Mouse (Mus musculus): ENCODE measurements around the gene Mob1b. TPM values are rescaled to one million over a fixed set of nuclear protein-coding genes. Genes with fewer than 3 reads are reported as not detected.

Gene Mob1b
- polyA plus RNA-seq (2015; fragmentation: Nextera tagmentation; extraction: Ambion mirVana): 7.7 and 8.9 TPM in 2 replicates

DNA sequence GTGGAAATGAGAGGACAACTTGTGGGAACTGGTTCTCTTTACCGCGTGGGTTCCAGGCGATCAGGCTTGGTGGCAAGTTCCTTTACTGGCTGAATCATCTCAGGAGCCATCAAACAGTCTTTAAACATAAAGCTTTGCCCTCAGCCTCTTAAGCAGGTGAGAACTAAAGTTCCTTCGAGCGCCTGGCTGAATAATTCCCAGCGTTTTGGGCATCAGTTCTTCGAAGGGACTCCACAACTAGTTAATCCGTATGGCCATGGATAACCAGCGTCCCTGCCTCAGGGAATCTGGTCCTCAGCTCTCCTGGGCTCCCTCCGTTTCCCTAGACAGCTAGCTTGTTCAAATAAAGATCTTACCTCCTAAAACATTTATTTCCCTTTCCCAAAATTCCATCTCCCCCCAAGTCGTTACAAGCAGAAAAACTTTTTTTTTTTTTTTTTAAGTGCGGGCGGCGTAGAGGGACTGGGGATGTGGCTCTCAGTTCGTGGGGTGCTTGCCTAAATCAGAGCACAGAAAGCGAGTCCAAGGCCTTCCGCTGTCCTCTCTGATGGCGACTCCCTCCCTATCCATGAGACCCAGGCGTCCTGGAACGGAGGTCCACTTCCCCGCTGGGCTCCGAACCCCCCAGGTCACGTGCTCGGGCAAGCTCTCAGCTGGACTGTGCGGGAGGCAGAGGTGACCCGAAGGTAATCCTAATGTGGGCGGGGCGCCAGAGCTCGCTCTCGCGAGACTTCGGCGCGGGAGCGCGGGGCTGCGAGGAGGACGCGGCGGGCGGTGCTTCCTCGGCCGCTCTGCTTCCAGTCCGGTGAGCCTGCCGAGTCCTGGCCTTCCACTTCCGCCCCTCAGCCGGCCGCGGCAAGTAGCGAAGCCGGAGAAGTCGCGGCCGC, at the start of gene Mob1b:
Gene Mob1b (plus strand): TSS at position 740 of the 887 bp plus-strand sequence.

DNA sequence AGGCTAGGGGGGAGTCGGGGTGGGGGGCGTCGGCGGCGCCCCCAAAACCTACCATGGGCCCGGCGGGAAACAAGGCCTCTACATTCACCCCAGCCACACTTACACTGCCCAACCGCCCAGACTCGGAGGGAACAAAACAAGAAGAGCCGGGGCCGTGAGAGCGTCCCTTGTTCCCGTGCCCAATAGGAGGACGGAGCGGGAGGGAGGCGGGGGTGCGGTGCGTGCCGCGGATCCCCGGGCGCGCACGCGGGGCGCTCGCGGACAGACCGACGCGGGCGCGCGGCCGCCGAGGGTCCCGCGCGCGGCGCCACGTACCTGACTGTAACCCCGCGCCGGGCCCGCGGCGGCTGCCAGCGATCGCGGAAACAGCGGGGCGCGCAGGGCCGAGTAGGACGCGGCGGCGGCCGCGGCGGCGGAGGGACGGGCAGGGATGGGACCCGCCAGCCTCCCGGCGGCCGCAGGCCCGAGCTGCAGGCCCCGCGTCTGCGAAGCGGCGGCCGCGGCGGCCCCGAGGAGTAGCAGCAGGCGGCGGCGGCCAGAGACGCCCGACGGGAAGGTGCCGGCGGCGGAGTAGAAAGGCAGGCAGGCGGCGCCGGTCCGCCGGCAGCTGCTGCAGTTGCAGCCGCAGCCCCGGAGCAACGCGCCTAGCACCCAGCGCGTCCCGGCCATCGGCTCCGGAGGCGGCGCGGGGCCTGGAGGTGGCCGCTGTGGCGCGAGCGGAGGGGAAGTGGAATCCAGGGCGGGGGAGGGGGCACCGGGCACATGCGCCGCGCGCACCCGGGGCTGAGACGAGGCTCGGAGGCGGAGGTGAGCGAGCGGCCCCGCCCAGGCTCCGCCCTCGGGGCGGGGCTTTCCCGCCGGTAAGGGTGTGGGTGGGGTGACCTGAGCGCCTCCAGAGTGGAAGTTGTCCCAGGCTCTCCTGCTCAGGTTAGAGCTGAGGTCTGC, 44.9 kb upstream of the Mob1b start, which contains the start of gene Grsf1:
Gene Grsf1 (minus strand): TSS at position 729 of the 945 bp plus-strand sequence.

DNA sequence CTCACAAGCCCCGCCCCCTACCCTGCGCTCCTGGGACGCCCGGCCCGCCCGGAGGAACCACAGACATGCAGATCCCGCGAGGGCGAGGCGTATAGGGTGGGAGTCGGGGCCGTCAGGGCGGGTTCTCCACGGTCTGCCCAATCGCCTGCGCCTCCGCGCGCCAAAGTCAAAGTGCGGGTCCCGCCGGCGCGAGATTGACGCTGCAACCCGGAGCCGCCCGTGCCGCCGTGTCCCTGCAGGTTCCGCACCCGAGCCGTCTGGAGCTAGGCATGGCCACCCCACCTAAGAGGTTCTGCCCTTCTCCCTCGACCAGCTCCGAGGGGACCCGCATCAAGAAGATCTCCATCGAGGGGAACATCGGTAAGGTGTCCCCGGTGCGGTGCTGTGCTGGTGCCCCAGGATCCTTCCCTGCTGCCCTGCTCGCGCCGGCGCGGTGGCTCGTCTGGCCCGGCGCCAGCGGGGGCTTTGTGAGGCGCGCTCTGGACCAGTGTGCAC, 44.4 kb downstream of the Mob1b start, which contains the start of gene Dck:
Gene Dck (plus strand): TSS at position 10 of the 495 bp plus-strand sequence.

Other genes starting within 250 kb of the Mob1b start
- gene Enam, start 232.9 kb upstream of the Mob1b start, polyA plus RNA-seq (2015; fragmentation: Nextera tagmentation; extraction: Ambion mirVana): not detected in 2 replicates
- gene Jchain, start 193.0 kb upstream of the Mob1b start, polyA plus RNA-seq (2015; fragmentation: Nextera tagmentation; extraction: Ambion mirVana): 0.24 TPM in 1 of 2 replicates, not detected in the other
- gene Utp3, start 166.4 kb upstream of the Mob1b start, polyA plus RNA-seq (2015; fragmentation: Nextera tagmentation; extraction: Ambion mirVana): 43.5 and 45.1 TPM in 2 replicates
- gene Rufy3, start 155.8 kb upstream of the Mob1b start, polyA plus RNA-seq (2015; fragmentation: Nextera tagmentation; extraction: Ambion mirVana): 4.5 and 5.1 TPM in 2 replicates
- 36.8 and 37.5 TPM in 2 replicates for gene Grsf1, start 44.7 kb upstream of the Mob1b start, polyA plus RNA-seq (2015; fragmentation: Nextera tagmentation; extraction: Ambion mirVana)
- 105 and 129 TPM in 2 replicates for gene Dck, start 44.1 kb downstream of the Mob1b start, polyA plus RNA-seq (2015; fragmentation: Nextera tagmentation; extraction: Ambion mirVana)
- gene Slc4a4, start 166.0 kb downstream of the Mob1b start, polyA plus RNA-seq (2015; fragmentation: Nextera tagmentation; extraction: Ambion mirVana): 0.40 and 0.64 TPM in 2 replicates